Mouse (Mus musculus) kidney, postnatal 25 days (tissue): ENCODE data around the gene Ccnt1.
"Not testable (repeated sequence)": the region's sequence is repeated elsewhere in the genome, so short reads cannot be mapped to it uniquely, and the experiment has no call there.

ENCODE experiments used
- DNase-seq, 2 experiments: peaks; one replicate each; pipeline ENCODE4 v3.0.0; 2021; ENCODE audit warnings: mixed read lengths in 2 of 2

The Ccnt1 gene

DNA sequence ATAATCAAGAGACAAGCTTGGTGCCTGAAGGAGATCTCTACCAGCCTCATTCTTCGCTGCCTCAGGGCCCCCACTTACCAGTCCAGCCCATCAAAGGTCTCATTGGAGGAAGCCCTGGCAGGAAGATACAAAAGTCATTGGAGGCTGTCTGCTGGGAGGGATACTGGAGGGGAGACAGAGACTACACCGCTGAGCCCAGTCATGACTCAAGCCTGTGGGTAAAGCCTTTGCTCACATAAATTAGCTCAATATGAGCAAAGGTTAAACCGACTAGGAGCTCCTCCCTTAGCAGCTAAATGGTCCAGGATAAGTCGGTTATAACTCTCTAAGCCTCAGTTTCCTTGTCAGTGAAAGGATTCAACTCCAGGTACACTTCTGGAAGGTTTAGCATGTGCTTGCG is 24.3 kb upstream of the Ccnt1 start:
- peak in 1 of 2 experiments; percentile 58 for DNase-seq

- DNase-seq = peak in 1 of 2 experiments; percentile 37
Observed at GRCm38 (mm10) chr15:98594193-98594592, 23.5 kb upstream of the Ccnt1 start.

DNA sequence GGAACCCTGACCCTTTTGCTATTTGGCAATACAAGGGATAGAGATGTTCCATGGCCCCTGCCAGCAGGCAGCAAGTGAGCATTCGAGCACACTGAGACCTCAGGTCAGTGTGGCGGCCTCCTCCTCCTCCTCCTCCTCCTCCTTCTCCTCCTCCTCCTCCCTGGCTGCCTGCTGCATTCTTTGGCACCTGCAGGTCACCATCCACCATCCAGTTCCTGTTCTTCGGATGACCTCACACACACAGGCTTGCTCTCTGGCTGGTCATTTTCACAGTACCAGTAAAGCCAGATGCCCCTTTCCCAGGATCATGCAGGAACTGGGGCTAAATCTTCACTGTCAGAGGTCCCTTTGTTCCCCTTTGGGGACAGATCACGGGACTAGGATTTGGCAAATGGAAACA is 20.7 kb upstream of the Ccnt1 start:
- DNase-seq = peak in 1 of 2 experiments; percentile 48

DNA sequence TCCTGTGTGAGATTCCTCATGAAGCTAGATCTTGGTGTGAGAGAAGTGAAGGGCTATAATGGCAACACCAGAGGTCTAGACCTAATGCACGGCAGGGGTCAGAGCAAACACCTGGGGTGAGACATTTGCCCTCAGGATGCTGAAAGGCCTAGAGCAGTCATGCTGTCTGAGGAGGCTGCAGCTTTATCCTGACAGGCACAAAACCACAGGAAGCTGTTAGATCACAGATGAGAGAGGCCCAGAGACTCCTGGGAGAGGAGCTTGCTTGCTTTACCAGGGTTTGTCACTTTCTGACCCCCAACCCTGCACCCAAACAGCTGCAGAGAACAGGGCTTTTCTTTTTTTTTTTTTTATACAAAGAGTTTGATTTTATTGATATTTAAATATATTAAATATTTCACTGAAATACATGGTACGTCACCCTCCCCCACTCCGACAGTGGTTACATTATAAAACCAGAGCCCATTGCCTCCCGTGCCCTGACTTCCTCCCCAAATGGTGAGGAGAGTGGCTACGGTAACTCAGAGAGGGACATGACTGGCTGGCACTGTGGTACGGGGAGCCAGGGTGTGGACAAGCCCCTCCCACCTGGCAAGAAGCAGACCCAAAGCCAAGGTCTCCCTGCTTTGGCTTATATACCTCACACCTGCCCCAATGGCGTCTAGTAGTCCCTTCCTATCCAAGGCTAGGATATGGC is 19.1 kb upstream of the Ccnt1 start:
- peak in 1 of 2 experiments; percentile 36 for DNase-seq

- DNase-seq = no peak
Observed at GRCm38 (mm10) chr15:98587751-98588150, 17.0 kb upstream of the Ccnt1 start.

DNA sequence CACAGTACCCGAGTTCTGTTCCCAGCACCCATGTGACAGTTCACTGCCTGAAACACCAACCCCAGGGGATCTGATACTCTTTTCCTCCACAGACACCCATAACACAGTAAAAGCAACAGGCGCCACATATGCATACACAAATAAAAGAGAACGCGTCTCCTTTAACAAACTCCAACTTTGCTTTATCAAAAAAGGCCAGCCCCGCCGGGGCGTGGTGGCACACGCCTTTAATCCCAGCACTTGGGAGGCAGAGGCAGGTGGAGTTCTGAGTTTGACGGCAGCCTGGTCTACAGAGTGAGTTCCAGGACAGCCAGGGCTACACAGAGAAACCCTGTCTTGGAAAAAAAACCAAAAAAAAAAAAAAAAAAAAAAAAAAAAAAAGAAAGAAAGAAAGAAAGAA is 15.4 kb upstream of the Ccnt1 start:
- not testable (repeated sequence) for DNase-seq

- peak in 1 of 2 experiments; percentile 62 for DNase-seq
Observed at GRCm38 (mm10) chr15:98585421-98585820, 14.7 kb upstream of the Ccnt1 start.

- no peak for DNase-seq
Observed at GRCm38 (mm10) chr15:98582996-98583395, 12.3 kb upstream of the Ccnt1 start.

DNA sequence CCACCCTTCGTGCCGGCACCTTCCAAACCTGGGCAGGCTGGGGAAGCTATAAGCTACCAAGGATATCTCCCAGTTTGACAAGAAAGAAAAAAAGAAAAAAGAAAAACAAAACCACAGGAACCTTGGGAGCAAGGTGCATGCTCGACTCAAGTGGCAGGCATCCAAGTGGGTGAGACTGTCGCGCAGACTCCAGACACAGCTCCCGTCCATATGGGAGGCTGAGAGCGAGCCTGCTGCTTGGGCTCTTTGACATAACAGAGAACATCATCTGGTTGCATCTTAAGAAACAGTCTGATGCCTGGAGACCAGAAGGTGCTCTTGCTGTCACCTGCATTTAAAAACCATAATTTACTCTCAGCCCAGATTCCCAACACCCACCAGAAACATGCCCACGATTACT is 11.7 kb upstream of the Ccnt1 start:
- peak; percentile 77 to 84 for DNase-seq

DNA sequence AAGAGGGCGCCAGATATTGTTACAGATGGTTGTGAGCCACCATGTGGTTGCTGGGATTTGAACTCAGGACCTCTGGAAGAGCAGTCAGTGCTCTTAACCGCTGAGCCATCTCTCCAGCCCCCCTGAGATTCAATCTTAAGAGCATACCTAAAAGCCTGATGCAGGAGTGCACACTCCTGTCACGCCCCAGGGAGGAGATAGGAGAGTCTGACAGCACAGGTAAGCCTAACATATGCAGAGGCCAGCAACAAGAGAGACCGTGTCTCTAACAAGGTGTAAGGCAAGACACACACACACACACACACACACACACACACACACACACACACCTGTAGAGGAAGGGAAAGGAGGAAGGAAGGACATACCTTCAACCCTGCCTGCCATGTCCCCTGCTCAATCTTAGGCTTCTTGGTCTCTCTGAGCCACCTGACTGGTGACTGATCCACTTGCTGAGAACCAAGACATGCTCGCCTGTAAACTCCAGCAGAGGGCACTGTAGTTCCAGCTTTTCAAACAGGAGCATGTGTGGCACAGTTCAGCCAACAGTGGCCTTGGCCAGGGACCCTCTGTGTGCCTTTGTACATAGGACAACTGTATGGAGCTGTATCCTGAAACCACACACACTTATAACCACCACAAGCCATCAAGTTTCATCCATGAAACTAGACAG is 9.2 kb upstream of the Ccnt1 start:
- peak; percentile 87 to 91 for DNase-seq

- DNase-seq = no peak
Observed at GRCm38 (mm10) chr15:98579310-98579709, 8.6 kb upstream of the Ccnt1 start.

- DNase-seq = no peak
Observed at GRCm38 (mm10) chr15:98573293-98573692, 2.6 kb upstream of the Ccnt1 start.

DNA sequence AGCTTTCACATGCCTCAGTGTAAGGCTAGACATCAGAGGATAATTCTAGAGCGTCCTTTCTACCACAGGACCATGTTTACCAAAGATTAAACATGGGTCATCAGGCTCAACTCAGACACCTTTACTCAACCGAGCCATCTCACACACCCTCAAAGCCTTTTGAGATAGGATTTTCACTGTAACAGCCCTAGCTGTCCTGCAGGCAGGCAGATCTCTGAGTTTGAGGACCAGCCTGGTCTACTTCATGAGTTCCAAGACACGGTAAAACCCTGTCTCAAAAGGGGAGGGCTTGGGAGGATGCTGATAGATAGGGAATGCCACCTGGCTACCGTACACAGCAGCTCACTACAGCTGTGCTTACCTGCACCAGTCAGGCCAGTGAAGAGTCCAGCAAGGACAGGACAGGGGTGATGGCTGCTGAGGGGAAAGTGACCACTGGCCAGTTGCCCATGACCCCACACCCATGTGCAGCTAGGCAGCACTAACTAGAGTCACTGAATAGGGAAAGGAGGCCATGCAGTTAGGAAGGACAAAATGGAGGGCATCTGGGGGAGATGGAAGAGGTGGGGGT is 843 bp downstream of the Ccnt1 start:
- no peak for DNase-seq

GRCm38 (mm10) chr15:98569216-98569615 is 1.5 kb downstream of the Ccnt1 start:
- DNase-seq = no peak

DNA sequence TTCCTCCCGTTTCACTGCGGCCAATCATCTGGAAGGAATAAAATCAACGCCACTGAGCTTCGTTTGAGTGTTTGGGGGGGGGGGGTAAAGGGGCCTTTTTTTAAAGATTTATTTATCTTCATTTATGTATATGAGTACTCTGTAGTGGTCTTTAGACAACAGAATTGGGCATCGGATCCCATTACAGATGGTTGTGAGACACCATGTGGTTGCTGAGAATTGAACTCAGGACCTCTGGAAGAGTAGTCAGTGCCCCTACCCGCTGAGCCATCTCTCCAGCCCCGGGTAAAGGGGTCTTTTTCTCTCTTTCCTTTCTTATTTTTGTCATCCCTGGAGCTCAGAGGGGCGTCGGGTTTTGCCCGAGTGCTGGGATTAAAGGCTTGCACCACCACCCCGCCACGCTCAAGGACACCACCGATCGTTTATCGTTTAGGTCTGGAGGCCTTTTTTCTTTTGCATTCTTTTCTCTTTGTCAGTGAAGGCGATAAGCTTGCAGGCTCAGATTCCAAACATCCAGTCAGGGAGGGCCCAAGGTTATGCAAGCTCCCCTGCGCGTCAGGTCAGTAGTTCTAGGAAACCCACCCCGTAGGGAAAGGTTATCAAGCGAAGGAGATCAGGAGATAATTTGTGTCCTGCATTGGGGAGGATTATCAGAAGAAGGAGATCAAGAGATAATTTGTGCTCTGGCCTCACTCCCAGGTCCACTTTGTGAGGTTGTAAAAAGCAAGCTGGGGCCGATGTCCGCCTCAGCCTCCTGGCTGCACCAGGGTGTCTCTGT is 2.3 kb downstream of the Ccnt1 start:
- no peak for DNase-seq

GRCm38 (mm10) chr15:98567278-98568134 is 3.2 kb downstream of the Ccnt1 start:
- peak; percentile 99 to 100 for DNase-seq

DNA sequence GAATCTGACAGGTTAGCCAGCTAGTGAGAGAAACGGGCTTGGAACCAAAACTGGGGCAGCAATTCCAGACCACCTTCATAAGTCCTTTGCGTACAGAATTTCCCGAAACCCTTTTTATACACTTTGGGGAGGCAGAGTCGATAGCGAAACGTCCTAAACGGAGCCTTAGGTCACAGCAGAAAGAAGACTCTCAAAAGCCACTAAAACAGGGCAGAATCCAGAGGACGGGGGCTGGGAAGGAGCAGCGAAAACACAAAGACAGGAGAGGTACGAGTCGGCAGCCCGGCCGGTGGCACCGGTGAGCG is 3.8 kb downstream of the Ccnt1 start:
- no peak for DNase-seq

- DNase-seq = no peak
Observed at GRCm38 (mm10) chr15:98557186-98557585, 13.5 kb downstream of the Ccnt1 start.

- no peak for DNase-seq
Observed at GRCm38 (mm10) chr15:98555881-98556280, 14.8 kb downstream of the Ccnt1 start.

DNA sequence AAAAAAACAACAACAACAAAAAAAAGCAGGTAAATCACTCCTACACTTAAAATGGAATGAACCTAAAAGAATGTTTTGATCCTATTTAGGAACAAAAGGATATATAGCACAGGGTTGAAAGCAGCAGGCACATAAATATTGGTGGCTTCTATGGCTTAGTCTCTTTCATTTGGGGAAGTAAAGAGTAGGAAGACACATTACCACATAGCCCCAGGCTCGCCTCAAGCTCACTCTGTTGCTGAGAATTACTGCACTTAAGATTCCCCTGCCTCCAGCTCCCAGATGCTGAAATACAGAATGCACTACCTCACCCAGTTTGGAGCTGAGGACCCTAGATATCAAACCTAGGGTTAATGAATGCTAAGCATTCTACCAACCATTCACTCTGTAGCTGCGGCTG is 18.0 kb downstream of the Ccnt1 start:
- DNase-seq = no peak

- DNase-seq = no peak
Observed at GRCm38 (mm10) chr15:98546843-98547242, 23.9 kb downstream of the Ccnt1 start.

DNA sequence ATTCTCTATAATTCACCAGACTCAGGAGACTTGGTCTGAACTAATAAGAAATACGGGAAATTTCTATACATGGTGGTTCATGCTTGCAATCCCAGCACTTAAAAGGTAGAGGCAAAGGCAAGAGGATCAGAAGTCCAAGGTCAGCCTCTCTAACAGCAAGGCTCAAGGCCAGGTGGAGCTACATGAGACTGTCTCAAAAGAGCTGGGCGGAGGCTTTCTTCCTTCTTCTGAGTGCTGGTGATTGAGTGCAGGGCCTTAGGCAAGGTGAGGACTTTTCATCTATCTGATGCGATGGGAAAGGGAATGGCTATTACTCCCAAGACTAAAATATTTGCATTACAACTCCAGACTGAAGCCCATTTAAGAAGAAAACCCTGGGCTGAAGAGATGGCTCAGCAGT is 25.6 kb downstream of the Ccnt1 start:
- DNase-seq = no peak

GRCm38 (mm10) chr15:98543341-98543740 is 27.4 kb downstream of the Ccnt1 start:
- no peak for DNase-seq
